Mouse (Mus musculus) kidney, adult 18-20 months (tissue): ENCODE results near the gene Fcgbp.
"Not testable (repeated sequence)": the region's sequence is repeated elsewhere in the genome, so short reads cannot be mapped to it uniquely, and the experiment has no call there.

Experiments
- DNase-seq: peaks from one replicate; pipeline ENCODE4 v3.0.0; 2021

Fcgbp gene

GRCm38 (mm10) chr7:28151584-28152221 is 80.7 kb downstream of the Fcgbp start:
- DNase-seq, result peak; percentile 42

GRCm38 (mm10) chr7:28153595-28153994 is 82.6 kb downstream of the Fcgbp start:
- DNase-seq, result not testable (repeated sequence)

- DNase-seq, result no peak
These were observed 88.3 kb downstream of the Fcgbp start for GRCm38 (mm10) chr7:28159292-28159691.

- no peak for DNase-seq
These were observed 88.9 kb downstream of the Fcgbp start for GRCm38 (mm10) chr7:28159893-28160292.

- DNase-seq, result no peak
These were observed 90.2 kb downstream of the Fcgbp start for GRCm38 (mm10) chr7:28161163-28161749.

GRCm38 (mm10) chr7:28165406-28165805 is 94.4 kb downstream of the Fcgbp start:
- DNase-seq, result no peak

GRCm38 (mm10) chr7:28168320-28169115 is 97.5 kb downstream of the Fcgbp start:
- DNase-seq, result peak; percentile 70

- DNase-seq, result peak; percentile 91
These were observed 98.7 kb downstream of the Fcgbp start, which contains the start of gene Fbl for GRCm38 (mm10) chr7:28169489-28170422. Fbl (plus strand) TSS chr7:28169710.
